Mouse (Mus musculus) splenic B cell, adult 2 months (primary cell): ENCODE measurements around the gene Uvrag.
"Not testable (repeated sequence)": the region's sequence is repeated elsewhere in the genome, so short reads cannot be mapped to it uniquely, and the experiment has no call there.

Experiments used
- DNase-seq: peaks from one replicate; pipeline ENCODE4 v3.0.0-alpha.2; 2011; ENCODE audit warnings: low read depth, low spot score
- H3K27me3 ChIP-seq: 2 replicates; pipeline ENCODE4 v1.6.1; 2012; ENCODE audit warnings: mild to moderate bottlenecking, low read length, moderate library complexity, mixed read lengths; ENCODE audit not compliant: control insufficient read depth, poor library complexity, insufficient read depth, severe bottlenecking
- H3K36me3 ChIP-seq: 2 replicates; pipeline ENCODE4 v1.6.1; 2012; ENCODE audit warnings: mild to moderate bottlenecking, low read length, moderate library complexity, mixed read lengths; ENCODE audit not compliant: control insufficient read depth, poor library complexity, insufficient read depth, severe bottlenecking

Uvrag gene

DNA sequence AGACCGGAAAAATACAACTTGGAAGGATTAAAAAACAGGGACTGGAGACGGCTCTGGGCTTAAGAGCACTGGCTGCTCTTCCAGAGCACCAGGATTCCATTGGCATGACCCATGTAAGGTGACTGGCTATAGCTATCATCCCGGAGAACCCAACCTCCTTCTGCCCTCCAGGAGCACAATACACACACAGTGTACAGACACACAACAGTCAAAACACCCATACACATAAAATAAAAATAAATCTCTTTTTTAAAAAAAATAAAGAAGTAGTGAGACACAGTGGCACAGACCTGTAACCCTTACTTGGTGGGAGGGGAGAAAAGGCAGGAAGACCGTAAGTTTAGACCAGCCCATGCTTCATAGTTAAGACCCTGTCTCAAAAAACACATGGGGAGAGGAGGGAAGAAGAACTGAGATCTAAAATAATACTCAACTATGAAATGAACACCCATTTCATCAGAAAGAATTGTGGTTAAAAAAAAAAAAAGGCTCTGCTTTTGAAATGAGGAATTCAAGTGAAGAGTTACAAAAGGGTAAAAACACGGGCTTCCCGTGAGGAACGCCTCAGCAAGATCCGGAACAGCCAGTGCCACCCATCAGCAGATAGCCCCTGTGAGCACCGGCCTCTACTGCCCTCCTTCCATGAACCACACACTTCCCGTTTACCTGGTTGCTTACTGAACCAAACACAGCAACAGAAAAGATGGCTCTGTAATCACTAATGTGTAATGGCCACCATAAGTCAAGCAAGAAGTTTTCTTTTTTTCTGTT, 52.2 kb downstream of the Uvrag start:
- DNase-seq, result no peak
- H3K36me3 ChIP-seq, result peaks cover 7% of the 10 kb centered on the region
- H3K27me3 ChIP-seq, result no peaks in the 10 kb centered on the region

DNA sequence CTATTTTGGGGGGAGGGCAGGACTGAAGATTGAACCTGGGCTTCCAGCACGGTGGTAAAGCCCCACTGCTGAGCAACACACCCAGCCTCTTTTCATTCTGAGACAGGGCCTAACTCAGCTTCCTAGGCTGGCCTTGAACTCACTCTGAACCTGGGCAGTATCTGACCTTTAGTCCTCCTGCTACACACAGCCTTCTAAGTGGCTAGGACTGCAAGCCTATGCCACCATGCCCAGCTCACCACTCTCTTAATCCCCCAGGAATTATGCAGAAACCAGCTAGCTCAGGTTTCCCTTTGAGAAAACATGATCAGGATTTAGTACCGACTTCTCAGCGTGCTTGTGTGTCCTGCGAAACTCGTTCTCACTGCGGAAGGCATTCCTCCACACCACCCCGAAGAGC, 53.4 kb downstream of the Uvrag start:
- DNase-seq, result no peak
- Histone ChIP-seq H3K27me3 (no peaks in the 10 kb centered on the region), H3K36me3 (peaks cover 6% of the 10 kb centered on the region)

DNA sequence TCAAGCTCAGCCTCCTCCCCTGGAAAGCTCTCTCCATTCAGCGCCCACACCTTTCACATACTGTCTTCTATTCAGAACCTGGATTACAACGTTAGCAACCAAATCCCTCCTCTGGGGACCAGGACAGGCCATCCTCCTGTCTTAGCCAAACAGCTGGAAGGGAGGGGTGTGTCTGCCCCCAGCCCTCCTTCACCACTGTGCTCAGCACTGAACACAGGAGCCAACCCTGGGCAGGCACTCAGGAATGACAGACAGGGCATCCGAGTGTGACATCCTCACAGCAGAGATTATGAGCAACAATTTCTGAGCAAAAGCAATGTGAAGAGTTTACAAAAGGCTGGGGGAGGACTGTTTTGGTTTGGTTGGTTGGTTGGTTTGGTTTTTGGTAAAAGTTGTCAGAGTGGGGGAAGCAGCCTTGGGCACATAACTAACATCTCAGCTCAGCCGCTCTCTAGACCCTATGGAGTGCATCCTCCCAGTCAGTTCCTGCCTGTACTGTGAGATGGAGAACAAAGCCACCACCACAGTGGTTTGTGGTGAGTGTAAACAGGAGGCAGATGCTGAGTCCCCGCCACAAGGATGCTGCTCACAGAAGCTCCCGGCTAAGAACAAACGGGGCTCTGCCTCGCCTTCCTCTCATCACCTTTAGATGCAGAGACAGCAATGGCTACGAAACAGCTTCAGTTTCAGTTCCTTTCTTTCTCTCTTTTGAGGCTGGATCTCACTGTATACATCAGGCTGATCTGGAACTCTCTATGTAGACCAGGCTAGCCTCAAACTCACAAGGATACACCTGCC, 54.1 kb downstream of the Uvrag start:
- peaks cover 6% of the 10 kb centered on the region for H3K36me3 ChIP-seq
- DNase-seq, result peak; percentile 67
- H3K27me3 ChIP-seq, result no peaks in the 10 kb centered on the region

DNA sequence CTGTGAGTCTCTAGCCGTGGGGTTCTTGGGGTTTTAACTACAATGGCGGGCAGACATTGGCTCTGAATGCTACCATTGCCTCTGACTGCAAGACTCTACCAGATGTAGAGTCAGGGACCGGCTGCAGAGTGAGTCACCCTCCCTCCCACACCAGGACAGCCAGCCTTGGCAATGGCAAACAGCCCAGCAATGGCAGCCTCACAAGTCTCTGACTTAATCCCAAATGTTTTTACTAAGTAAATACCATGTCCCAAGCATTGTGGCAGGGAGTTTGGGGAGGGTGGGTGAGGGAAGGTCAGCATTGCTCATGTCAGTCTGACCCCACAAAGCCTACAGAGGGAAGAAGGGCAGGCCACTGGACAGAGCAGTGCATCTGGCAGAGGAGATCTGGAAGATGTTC, 55.7 kb downstream of the Uvrag start:
- H3K27me3 ChIP-seq, result no peaks in the 10 kb centered on the region
- H3K36me3 ChIP-seq, result peaks cover 6% of the 10 kb centered on the region
- no peak for DNase-seq

DNA sequence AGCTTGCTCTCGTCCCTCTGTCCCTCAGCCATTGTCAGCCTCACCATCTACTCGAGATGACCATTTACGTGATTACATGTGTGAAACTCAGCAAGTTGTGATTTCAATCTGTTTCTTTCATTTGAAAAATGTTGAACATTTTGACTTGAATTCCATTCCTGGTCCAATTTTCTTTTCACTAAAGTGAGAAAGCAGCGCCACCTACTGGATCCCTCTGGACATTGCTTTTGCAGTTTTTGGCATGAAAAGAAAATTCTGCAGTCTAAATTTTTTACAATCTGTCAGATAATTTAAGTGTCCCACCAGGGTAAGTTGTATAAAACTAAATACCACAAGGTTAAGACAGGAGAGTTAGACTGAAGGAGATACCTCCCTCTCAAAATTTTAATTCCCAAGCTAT, 61.4 kb downstream of the Uvrag start:
- DNase-seq, result peak; percentile 63
- Histone ChIP-seq H3K27me3 (no peaks in the 10 kb centered on the region), H3K36me3 (peaks cover 5% of the 10 kb centered on the region)

DNA sequence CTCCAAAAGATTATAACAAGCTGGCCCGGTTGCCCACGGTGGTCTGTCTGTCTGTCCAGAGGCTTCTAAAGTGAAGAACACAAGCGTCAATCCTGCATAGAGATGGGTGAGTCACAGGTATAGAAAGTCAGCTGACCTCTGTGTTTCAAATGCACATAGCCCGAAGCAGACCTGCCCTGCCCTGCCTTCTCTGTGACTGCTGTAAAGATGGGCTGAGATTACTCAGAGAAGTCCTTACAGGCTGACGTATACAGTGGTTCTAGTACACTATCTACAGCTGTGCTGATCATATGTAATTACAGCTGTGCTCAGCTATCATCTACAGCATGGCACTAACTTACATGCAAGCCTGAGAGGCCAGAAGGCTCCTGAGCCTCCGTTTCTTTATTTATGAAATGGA, 62.1 kb downstream of the Uvrag start:
- Histone ChIP-seq H3K36me3 (peaks cover 5% of the 10 kb centered on the region), H3K27me3 (no peaks in the 10 kb centered on the region)
- no peak for DNase-seq

DNA sequence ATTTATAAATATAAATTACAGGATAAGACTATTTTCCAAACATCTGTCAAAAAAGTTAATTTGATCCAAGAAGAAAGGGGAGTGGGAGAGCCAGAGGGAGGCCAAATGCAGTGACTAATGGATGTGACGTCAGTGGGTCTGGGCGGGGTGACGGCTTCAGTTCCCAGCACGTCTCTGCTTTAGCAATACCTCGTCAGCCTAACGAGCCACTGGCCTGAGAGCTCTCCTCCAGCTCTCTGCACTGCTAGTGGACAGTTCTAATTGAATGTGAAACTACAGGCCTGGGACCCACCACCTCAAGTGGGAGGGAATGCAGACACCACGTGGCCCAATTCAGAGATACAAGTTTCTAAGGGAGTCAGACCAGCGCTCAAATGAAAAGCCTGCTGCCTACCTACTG, 63.7 kb downstream of the Uvrag start:
- Histone ChIP-seq H3K27me3 (no peaks in the 10 kb centered on the region), H3K36me3 (peaks cover 3% of the 10 kb centered on the region; the same call in 1 of the 2 replicates)
- DNase-seq, result no peak

DNA sequence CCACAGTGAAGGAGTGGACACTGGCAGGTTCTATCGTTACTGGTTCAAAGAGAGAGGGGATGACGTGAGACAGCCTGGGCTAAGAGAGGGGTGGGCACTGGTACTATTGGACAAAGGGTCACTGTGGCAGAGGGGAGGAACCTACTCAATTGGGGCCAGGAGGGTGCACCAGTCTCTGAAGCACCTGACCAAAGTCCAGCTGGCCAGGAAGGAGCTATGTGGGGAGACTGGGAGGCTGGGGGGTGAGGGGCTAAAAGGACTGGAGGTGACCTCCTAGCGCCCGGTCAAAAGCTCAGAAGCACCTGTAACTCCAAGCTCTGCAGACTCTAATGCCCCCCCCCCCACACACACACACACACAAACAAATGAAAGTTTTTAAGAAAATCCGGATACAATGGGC, 65.8 kb downstream of the Uvrag start:
- peaks cover 6% of the 10 kb centered on the region; the same call in 1 of the 2 replicates for H3K36me3 ChIP-seq
- no peaks in the 10 kb centered on the region for H3K27me3 ChIP-seq
- DNase-seq, result no peak

DNA sequence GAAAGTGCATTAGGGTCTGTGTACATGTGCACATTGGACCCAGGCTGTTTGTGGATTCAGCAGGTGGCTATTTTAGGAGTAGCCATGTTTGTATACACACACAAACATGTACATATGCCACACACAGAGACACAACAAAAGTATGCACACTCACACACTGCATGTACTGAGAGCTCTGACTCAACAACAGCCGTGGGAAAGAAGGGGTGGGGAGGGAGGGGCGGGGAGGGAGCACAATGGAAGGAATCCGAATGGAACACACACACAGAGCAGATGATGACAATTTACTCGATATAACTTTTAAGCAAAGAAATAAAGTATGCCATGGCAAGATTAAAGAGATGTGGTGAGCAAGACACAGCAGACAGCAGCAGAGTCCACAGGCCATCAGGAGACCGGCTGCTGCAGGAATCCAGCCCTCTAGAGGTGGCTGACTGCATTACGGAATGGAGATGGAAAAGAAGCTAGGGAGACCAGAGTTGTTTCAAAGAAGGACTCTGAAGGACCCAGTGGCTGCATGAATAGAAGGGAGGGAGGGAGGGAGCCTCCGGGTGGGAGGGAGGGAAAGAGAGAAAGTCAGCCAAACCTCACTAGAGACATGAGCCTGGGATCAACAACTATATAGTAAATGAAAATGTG, 67.1 kb downstream of the Uvrag start:
- DNase-seq, result peak; percentile 23
- H3K27me3 ChIP-seq, result no peaks in the 10 kb centered on the region

DNA sequence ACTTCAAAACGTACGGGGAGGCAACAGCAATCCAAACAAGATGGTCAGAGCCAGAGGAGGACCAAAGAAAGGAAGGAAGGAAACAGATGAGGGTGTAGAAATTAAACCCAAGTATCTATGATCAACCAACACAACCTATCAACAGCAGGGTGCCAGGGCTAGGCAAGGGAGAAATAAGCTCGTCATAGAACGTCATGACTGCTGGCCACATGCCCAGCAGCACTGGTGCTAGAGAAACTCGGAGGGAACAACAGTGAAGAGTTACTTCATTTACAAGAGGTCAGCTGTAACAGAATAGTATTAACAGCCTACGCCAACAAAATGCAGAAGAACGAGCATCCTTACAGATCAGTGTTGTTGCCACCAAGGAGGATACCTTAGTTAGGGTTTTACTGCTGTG, 73.2 kb downstream of the Uvrag start:
- Histone ChIP-seq H3K36me3 (0 out of 2 replicates have a peak, but pooled peaks cover 6% of the 10 kb centered on the region), H3K27me3 (no peaks in the 10 kb centered on the region)
- no peak for DNase-seq

More for the DNA sequence above, 67.1 kb downstream of the Uvrag start:
- H3K36me3 ChIP-seq, result peaks cover 6% of the 10 kb centered on the region; the same call in 1 of the 2 replicates

DNA sequence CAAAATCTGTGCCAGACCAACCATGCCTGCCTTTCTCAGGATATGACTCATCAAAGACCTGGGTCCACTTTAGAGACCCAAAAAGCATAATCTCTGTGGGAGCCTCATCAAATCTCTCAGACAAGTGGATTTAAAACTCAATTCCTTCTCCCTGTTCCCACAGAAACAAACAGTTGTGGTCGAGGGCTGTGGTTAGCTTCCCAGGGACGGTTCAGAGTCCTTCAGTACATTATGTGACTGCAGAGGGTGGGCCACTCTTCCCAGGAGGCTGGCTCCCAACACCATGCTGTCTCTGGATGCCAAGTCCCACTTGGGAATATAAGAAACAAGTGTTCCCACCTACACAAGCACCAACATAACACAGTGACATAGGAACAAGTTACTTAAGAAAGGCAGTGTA, 75.0 kb downstream of the Uvrag start:
- no peak for DNase-seq
- Histone ChIP-seq H3K27me3 (no peaks in the 10 kb centered on the region), H3K36me3 (0 out of 2 replicates have a peak, but pooled peaks cover 4% of the 10 kb centered on the region)

DNA sequence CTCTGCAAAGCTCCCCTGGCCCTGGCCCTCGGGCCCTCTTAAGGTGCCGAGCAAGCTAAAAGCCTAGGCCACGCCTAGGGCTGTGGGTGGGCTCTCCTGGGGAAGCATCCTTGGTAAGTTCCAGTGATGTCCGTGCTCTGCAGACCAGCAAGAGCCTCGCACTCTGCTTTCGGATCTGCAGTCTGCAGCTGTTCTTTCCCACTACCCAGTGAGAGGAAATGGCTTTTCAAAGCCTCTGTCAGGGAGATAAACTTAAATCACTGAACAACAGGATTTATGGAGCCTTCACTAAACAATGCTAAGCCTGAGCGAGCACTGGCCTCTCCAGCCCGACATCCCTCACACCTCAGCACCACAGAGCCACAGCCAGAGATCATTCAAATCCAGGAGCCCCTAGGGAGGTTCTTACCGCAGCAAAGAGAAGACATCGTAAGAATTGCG, 75.5 kb downstream of the Uvrag start:
- Histone ChIP-seq H3K27me3 (no peaks in the 10 kb centered on the region), H3K36me3 (0 out of 2 replicates have a peak, but pooled peaks cover 4% of the 10 kb centered on the region)
- DNase-seq, result no peak

DNA sequence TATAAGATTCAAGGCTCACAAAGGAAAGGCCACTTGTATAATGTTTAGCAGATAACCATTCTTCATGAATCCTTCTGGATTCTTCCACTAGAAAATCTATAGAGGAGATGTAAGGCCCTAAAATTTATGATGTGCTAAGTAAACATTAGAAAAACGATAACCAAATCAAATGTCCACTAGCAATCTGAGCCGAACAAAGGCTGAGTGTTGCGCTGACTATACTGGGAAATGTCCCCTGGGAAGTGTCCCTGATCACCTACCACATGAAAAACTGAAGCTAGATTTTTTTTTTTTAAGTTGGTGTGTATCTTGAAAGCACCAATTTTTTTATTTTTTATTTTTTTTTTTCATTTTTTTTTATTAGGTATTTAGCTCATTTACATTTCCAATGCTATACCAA, 76.1 kb downstream of the Uvrag start:
- H3K36me3 ChIP-seq, result 0 out of 2 replicates have a peak, but pooled peaks cover 4% of the 10 kb centered on the region
- H3K27me3 ChIP-seq, result no peaks in the 10 kb centered on the region
- DNase-seq, result no peak

DNA sequence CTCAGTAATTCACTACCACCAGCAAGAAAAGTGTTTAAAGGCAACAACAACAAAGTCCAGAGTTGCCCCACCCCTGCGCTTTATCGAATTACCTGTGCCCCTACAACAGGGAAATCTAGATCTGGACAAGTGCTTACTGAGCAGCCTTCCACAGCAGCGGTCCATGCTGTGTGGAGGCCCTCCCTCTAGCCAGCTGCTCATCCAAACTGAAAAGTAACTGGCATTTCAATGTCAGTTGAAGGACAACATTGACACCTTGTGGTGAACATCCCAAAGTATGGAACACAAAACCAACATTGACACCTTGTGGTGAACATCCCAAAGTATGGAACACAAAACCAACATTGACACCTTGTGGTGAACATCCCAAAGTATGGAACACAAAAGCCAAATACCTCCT, 78.7 kb downstream of the Uvrag start:
- H3K27me3 ChIP-seq, result not testable (repeated sequence)

More for the DNA sequence above, 78.7 kb downstream of the Uvrag start:
- not testable (repeated sequence) for H3K36me3 ChIP-seq, DNase-seq
